Mouse (Mus musculus) lung, postnatal 14 days (tissue): Measurements from ENCODE around the gene Atp6v0e.
A peak's percentile ranks its signal among the peaks of the same experiment; 100 is the strongest.

Experiments used
- DNase-seq: peaks from one replicate; pipeline ENCODE4 v3.0.0; 2021

Gene Atp6v0e

DNA sequence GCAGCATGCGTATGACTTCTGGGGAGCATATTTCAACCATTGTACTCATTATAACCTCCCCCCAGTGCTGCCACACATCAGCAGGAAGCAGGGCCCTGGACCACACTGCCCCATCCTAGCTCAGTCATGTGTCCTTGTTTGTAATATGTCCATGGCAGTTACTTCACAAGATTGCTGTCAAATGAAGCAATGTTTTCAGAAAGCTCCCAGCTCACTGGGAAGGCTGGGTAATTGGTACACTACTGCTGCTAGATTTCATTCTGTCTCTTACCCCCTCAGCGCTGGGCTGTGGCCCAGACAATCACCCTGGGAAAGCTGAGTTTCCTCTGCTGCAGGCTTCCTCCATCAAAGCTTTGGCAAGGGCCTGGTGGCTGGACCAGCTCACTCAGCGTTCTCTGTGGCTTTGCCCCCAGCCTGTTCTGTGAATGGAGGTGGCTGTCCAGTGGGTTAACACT is 22.7 kb upstream of the Atp6v0e start:
- peak; percentile 54 for DNase-seq

DNA sequence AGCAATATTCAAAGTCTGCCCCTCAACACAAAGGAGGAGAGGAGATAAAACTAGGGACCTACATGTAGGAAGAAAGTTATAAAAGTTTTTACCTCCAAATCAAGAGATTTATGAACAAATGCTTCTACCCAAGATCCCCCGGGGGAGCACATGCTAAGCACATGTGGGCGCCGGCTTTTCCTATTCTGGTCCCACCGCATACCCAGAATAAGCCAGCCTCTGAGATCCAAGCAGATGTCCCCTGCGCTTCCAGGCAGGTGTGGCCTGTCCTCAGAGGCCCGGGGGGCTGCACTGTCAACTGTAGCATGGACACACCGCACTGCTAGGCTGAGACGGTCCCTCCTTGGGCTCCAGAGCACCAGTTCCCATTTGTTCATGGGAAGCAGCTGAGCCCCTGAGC is 19.6 kb upstream of the Atp6v0e start:
- DNase-seq = no peak

DNA sequence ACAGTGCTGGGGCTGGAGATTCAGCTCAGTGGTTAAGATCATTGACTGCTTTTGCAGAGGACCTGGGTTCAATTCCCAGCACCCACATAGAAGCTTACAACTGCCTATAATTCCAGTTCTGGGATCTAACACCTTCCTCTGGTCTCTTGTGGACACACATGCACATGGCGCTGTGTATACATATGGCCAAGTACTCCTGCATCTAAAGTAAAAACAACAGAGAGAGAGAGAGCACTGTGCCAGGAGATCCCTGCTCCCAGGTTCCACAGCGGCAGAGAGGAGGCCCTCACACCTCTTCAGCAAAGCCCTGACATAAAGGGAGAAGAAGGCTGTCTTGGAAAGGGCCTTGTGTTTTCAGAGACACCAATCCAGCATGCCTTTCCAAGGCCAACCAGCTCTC is 19.0 kb upstream of the Atp6v0e start:
- no peak for DNase-seq

DNA sequence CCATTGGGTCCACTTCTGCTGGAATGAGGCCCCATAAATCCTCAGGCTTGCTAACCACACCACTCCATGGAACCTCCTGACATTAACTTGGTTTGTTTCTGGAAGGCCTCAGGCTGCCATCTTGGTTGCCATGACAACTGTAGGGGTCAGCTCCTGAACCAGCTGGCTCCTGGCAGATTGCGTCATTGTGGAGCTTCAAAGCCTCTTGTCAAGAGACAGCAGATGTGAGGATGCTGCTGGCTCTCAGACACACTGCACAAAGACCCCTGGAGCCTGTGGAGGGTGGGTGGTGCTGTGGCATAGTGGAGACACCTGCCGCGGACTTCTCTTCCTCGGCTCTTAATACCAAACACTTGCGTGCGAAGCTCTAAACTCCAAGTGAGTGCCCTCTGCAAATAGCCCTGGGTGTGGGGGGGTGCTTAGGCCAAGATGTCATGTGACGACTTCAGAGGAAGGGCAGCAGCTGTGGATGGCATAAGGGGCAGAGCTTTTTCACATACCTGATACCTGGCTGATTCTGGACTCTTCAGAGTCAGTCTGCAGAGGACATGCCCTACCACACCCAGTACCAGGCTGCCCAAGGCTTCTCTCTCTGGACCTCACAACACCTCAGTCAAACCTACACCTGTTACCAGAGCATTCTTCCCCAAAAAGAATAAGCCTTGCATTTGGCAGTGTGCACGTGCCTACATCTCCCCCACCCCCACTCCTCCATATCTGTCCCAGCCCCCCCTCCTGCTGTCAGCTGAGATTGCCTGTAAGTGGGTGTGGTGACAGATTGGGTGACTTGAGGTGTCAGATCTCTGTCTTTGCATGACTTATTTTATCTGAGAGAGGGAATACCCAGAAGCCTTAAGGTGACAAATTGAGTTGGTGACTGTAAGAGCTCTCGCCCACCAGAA is 18.3 kb upstream of the Atp6v0e start:
- DNase-seq = no peak

DNA sequence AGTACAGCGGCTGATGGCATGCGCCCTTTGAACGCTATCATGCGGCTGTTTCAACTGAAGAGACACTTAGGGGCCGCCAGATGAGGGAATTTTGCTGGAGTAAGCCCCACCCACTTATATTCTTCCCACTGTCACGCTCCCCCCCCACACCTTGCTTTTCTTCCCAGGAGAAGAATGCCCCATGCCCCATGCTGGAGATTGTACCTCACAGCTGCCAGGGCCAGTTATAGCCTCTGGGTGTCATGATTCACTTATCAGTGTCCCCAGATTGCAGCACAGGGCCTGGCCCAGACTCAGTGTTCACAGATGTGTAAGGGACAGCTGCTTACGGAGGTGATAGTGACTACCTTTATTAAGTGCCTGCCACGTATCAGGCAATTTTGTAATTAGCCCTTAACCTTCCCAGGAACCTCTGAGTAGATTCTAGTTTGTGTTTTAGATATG is 17.6 kb upstream of the Atp6v0e start:
- DNase-seq = no peak

DNA sequence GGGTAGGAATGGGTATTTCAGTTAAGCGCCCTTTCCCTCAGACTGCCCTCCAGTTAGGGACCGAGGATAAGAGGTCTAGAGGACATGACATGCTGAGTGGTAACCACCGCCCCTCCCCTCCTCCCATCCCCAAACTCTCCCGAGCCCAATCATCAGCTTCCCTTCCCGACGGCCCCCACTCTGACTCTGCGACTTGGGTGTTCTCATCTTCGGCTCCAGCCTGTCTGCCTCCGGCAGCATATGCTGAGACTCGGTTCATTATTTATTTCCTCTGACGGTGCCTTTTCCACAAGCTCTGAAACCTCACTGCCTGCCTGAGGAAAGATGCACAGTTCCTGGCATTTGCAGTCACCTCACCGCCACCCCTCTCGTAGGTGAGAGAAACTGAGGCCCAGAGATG is 15.7 kb upstream of the Atp6v0e start:
- DNase-seq = no peak

DNA sequence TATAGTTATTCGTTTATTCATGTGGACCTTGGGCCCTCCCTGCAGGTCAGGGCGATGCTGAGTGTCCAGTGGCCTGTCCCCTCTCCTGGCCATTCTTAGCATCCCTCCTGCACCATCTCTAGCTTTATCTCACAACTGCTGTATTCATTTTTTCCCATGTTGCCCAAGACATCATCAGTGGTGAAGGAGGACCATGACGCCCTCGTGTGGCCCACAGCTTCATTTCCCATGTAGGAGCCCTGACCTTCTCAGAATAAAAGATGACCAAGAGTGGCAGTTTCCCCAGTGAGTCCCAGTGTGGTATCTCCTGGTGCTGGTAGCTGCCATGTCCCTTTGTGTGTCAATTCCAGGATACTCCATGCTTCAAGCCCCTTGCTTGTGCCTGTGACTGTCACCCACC is 13.5 kb upstream of the Atp6v0e start:
- DNase-seq = no peak

DNA sequence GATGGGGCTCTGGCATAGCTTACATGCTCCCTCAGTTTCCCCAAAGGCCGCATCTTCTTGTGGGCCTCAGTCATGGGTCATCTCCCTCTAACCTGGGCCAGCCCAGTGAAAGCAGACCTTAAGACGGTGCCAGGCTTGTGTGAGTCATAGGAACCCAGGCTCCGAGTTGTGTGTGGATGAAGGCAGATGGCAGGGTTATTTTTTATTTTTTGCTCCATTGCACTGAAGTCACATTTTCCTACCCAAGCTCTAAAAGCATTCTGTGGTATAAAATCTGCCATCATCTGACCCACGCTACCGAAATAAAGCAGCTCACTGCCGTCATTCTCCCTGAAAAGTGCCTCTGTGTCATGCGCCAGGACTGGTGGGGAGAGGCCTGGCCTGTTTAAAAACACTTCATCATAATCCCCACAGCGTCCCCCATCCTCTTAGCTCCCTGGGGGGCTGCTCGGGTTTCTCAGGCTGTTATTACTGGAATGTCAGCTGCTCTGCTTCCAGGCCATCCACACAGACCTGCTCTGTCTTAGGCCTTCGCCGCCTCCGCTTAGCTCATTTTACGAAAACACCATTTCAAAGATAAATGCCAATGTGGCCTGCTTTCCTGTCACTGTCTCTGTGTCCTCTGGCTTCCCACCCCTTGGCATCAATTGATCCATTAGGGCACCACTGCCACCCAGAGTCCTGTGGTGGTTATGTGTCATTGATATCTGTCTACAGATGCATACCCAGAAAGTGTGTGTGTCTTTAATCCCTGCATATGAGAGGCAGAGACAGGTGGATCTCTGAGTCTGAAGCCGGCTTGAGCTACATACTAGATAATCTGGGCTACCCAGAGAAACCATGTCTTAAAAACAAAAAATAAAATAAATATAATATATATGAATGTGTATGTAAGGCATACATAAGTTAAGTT is 12.3 kb upstream of the Atp6v0e start:
- DNase-seq = no peak

DNA sequence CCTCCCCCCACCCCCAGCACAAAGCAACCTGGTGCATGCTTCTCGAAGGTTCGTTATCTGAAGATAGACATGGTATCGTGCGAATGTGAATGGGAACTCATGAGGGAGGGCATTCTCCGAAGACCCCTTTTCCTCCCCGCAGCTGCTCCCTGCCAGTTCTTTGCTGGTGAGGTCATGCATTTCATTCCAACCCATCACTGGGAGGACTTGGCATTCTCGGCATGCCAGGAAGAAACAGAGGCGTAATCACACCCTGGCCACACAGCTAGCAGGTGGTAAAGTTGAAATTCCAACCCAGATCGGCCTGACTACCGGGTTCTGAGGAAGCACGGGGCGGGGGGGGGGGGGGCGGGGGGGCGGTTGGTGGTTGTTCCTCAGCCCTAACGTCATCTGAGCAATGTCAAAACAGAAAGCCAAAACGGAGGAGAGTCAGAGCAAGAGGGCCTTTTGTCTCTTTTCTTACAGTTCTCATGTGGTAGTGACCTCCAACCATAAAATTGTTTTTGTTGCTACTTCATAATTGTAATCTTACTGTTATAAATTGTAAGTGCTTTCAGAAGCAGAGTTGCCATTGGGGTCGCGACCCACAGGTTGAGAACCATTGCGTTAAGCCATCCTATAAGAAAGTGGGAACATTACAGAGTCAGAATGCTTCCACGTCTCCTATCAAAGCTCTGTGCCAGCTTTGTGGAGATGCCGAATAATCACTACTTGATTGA is 4.0 kb upstream of the Atp6v0e start:
- no peak for DNase-seq

DNA sequence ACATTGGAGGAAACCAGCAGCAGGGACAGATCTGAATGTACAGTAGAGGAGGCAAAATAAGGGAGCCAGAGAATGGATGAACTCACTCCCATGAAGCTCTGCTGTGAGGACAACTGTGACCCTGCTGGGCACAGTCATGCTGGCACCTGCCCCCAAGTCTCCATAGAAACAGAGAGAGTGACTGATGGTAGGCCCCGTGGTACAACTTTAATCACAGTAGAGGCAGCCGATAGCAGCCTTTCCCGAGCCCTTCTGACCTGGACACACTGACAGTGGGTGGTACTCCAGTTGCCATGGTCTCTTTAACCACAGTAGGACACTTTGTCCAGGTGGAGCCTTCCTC is 3.5 kb upstream of the Atp6v0e start:
- no peak for DNase-seq

DNA sequence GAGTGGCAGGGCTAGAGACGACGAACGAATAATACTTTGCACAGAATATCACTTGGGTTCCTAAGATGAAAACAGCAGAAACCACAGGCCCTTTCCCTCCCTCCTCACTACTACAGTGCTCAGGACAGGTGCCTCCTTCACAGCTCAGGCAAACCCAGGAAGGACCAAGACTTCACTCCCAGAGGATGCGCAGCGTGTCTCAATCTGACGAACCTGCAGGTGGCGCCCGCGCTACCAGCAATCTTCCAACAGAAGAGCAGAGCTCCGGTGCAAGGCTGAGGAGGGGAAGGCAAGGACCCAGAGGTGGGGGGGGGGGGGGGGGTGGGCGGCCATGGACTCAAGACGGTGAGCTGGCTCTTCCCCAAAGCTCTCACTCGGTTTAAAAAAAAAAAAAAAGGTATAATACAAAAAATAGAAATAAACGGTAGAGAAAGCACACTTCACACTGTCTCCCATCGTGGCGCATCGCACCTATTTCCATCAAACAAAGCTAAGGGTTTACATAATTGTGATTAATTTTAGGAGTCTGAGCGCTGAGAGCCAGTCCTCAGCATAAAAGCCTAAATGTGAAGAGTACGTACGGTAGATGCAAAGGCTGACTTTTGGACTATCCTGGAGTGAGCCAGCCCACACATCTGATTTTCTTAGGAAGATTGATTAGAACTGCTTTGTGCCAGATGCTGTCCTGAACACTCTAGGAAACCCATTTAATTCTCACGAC is 2.7 kb upstream of the Atp6v0e start:
- DNase-seq = peak; percentile 84

DNA sequence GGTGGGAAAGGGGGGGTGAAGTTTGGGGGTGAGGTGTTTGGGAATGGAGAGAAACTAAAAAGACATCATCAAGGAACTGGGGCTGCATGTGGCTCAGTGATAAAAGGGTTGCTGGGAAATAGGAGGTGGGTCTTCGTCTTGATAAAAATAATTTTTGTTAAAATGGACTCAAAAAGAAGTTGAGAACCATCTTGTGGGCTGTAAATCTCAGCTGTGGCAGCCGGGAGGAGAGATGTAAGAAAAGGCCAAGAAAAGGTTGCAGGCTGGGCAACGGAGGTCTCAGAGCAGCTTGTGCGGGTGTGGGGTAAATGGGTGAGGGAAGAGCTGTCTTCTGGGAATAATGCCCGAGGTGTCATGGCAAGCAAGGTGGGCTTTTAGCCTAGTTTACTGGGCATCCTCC is 827 bp upstream of the Atp6v0e start:
- DNase-seq = no peak

DNA sequence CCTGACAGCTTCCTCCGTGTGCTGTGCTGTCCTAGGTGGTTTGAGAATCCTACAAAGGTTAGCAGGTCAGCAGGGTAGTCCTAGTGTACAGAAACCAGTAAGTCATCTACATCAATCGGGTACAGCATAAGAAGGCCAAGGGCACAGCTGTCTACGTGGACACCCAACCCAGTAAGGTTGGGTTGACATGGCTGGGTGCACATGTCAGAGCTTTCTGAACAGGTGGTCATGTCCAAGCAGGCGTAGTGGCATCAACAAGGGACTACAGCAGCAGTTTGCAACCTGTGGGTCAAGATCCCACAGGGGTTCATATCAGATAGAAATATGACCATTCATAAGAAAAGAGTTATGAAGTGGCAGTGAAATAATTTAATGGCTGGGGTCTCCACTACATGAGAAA is 2.6 kb downstream of the Atp6v0e start:
- DNase-seq = no peak

DNA sequence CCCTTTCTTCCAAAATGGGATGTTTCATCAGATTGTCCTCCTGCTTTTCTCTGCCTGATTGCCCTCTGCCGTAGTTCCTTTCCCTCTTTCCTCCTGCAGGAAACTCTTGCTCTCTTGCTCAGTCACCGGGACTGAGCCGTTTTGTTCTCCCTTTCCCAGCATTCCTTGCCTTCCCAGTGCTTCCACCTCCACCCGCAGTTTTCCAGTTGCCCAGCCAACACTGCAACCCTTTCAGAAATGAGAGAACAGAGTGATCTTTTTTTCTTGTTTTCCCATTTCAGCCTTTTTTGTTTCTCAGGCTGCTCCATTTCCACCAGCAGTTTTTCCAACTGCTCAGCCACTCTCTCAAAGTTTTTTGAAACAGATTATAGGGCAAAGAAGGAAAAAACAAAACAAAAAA is 8.2 kb downstream of the Atp6v0e start:
- no peak for DNase-seq

DNA sequence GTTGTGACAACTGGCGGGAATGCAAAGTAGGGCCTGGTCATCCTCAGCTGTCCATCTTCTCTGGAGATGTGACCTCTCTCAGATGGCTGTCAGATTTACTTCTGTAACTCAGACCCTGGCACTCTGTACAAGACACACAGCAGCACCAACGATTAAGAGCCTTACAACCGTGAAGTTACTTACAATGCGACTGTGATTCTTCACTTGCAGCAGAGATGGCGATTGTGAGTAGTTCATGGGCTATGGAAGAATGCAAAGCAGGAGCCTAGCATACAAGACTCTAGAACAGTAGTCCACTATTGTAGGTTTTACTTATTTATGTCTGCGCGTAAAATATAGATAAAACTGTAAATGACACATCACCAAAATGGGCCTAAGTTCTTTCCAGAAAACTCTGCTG is 12.8 kb downstream of the Atp6v0e start:
- DNase-seq = no peak

DNA sequence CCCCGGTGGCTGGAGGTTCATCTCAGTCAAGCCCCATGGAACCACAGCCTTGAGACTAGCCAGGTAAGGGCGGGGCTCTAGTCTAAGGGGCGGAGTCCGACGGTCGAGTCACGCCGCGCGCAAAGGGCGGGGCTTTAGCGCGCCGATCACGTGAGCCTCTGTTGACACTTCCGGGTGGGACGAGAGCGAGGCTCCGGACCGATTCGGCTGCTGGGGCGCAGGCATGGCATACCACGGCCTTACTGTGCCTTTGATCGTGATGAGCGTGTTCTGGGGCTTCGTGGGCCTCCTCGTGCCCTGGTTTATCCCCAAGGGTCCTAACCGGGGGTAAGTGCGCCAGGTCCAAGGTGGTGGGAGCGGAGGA is 13.2 kb downstream of the Atp6v0e start:
- DNase-seq = peak; percentile 91

DNA sequence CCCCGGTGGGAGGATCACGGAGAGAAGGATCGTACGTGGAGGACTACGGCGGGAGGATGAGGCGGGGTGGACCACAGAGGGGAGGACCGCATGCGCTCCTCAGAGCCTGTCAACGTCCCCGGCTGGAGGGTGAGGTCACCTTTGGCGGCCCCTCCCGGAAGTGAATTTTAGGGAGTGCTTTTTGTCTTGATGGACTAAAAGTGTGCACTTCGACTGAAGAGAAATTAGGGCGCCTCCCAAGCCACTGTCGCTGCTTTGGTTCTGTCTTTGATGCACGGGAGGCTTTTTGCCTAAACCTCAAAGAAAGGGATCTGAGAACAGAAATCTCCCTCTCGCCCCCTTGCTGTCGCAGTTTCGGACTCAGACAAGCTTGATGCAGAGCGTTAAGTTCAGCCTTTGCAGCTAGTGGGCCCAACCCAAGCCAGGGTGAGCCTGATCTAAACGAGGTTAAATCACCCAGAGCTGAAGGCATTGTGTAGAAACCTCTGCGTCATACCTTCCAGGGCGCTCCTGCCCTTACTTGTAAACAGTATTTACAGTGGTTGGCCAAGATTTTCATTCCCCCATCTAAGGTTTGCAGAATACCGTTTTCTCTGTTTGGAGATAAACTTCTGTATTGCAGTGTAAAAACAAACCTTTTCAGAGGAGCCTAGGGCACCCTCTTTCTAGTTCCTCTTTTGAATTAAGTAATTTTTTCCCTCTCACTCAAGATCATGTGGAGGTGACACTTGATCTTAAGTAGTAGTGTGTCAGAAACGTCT is 13.8 kb downstream of the Atp6v0e start:
- DNase-seq = peak; percentile 74

DNA sequence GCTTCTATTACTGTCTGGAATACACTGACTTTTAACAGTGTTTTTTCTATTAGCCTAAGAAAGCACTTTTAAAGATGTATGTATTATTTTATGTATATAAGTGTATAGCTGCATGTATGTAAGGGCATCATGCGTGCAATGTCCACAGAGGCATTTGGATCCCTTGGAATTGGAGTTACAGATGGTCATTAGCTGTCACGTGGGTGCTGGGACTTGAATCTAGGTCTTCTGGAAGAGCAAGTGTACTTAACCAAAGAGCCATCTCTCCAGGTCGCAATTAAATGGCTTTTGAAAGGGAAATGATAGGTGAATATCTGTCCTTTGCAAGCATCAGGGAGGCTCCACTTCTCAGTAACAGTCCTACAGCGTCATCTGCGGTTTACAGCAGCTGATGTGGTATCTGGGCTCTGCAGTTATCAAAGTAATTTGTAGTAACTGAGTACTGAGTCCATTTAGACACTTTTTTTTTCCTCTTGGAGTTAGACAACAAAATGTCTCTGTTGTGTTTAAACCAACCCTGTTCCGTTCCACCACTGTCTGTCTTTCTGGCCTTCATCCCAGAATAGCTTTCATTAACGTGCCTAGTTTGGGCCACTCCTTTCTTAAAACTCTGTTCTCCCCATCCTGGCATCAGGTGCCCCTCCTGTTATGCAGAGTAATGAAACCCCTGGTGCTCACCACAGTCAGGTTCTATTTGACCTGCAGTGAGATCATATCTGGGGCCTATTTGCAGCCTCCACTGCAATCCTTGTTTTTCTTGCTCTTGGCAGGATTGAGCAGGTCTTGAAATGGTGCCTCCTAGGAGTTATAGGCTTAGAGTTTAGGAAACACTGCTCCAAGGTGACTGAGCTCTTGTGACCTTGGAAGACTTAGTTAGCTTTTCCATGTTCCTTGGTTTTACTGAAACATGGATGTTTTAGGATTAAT is 14.9 kb downstream of the Atp6v0e start:
- DNase-seq = no peak

DNA sequence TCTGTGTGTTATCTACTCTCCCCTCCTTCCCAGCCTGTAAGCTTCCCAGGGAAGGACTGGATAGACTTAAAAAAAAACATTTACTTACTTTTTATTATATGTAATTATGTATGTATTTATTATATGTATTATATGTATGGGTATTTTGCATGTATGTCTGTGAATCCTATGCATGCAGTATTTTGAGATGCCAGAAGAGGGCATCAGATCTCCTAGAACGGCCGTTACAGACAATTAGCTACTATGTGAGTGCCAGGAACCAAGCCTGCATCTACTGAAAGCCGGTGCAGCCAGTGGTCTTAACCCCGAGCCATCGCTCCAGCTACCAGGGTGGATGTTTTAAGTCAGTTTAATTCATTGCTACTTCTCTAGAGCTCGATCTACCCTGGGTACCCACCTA is 18.2 kb downstream of the Atp6v0e start:
- no peak for DNase-seq

DNA sequence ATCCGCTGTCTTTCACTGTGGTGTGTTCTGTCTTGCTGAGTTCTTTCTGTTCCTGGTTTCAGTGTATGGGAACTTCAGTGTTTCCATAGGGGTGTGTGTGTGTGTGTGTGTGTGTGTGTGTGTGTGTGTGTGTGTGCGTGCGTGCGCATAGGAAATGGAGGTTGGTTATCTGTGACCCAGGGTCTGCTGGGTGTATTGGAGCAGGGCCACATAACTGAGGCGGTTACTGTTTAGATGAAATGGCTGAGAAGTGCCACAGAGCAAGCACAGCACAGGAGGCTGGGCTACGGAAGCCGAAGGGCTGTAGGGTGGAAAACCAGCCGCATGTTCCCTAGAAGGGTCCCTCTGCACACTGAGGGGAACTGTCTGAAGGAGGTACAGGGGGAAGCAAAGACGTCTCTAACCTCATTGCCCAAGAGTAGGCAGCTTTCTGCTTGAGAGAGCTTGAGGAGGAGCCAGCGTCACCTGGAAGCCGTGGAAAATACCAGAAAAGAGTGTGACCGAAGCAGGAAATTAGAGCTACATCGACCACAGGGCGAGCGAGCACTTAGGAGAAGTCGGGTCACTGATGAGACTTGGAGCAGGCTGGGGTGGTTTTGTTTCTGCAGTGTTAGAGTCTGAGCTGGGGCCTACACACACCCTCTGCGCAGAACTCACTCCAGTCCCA is 23.4 kb downstream of the Atp6v0e start:
- DNase-seq = no peak
